Mouse (Mus musculus) hindbrain, embryonic 10.5 days (tissue): ENCODE measurements at regions not wholly inside any gene's neighbourhood (a gene's known extent, or its start where the extent isn't known, plus 50 kb on each side); places are given as distances from the start of the nearest gene placed in this dataset.

Experiments used
- DNase-seq: peaks from one replicate; pipeline ENCODE4 v3.0.0-alpha.2; 2017; ENCODE audit warnings: low spot score
- H3K27ac ChIP-seq: fragments of 300-500 bp; sonication (generic); 2 replicates; pipeline ENCODE4 v1.5.1; 2016; ENCODE audit warnings: mild to moderate bottlenecking, moderate library complexity
- H3K27me3 ChIP-seq: fragments of 300-500 bp; sonication (generic); 2 replicates; pipeline ENCODE4 v1.6.1; 2016; ENCODE audit warnings: mild to moderate bottlenecking; ENCODE audit not compliant: poor library complexity, insufficient read depth, severe bottlenecking
- H3K36me3 ChIP-seq: fragments of 300-500 bp; sonication (generic); 2 replicates; pipeline ENCODE4 v1.6.1; 2016; ENCODE audit warnings: mild to moderate bottlenecking, moderate library complexity
- H3K4me1 ChIP-seq: fragments of 300-500 bp; sonication (generic); replicated peaks from 2 replicates; pipeline ENCODE4 v1.6.1; 2016; ENCODE audit warnings: mild to moderate bottlenecking
- H3K4me3 ChIP-seq: fragments of 300-500 bp; sonication (generic); 2 replicates; pipeline ENCODE4 v1.5.1; 2016; ENCODE audit warnings: mild to moderate bottlenecking, moderate library complexity
- H3K9me3 ChIP-seq: fragments of 300-500 bp; sonication (generic); 2 replicates; pipeline ENCODE4 v1.6.1; 2016; ENCODE audit warnings: mild to moderate bottlenecking, moderate library complexity
- WGBS: fragments of 180-500 bp; shearing (Covaris S2); methylation state at CpG from one replicate; pipeline ENCODE4 v1.1.7; 2016; 5-methylcytosine and 5-hydroxymethylcytosine counted together

DNA sequence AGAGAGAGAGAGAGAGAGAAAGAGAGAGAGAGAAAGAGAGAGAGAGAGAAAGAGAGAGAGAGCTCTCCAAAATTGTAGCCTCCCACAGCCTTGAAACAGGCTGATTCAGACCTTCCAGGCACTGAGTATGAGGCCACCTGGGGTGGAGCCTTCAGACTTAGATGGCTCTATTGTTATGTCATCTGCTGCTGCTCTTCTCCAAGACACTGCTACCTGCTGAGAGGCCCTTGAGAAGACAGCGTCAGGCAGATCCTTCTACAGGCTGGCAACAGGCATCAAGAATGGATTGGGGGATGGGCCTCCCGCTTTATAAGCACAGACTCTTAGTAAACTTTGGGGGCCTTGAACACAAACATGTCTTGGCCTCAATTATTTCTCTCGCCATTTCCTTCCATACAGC is 1340.9 kb upstream of the Adgrl3 start:
- WGBS, result 17% methylated on average over 3 of the region's 3 CpGs
- Histone ChIP-seq H3K9me3 (no peaks in the 10 kb centered on the region), H3K27me3 (no peaks in the 10 kb centered on the region), H3K4me1 (peaks cover 4% of the 10 kb centered on the region; the same call in 1 of the 2 replicates), H3K27ac (no peak overlapping the region), H3K36me3 (no peaks in the 10 kb centered on the region), H3K4me3 (no peak overlapping the region)
- peak; percentile 4 for DNase-seq

DNA sequence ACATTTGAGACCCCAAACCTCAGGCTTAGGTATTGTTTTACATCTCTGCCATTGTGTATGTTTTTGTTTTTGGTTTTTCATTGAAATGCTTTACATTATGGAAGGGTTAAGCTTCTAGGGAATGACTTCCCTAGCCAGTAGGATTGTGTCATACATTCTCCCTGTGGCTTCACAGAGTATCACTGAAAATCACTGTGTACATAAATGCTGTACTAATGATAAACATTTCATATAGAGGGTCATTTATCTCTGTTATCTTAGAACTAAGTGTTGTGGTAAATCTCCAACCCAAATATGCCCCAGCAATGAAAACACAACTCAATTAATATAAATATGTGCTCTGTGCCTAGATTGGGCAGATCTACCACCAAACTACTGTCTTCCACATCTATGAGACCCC is 1339.6 kb upstream of the Adgrl3 start:
- no peaks in the 10 kb centered on the region for H3K36me3 ChIP-seq
- H3K4me1 ChIP-seq, result peaks cover 4% of the 10 kb centered on the region; the same call in 1 of the 2 replicates
- H3K27me3 ChIP-seq, result no peaks in the 10 kb centered on the region
- no peaks in the 10 kb centered on the region for H3K9me3 ChIP-seq
- DNase-seq, result no peak
- no peak overlapping the region for H3K27ac ChIP-seq
- H3K4me3 ChIP-seq, result no peak overlapping the region

DNA sequence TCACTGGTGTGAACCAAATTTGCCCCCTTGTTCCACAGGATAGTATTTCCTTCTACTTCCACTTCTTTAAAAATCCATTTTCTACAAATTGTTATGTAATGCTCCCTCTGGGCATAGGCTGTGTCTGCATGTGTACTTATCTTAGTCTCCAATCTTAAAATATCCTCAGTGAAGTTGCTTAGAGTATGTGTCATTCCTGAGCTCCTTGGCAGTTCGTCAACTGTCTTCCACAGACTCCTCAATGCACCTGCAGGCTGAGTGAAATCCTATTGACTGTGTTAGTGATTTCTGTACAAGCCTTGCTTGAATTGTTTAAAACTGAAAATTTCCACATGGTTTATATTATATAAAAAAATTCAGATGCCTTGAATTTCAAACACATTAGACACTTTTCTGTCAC is 1313.3 kb upstream of the Adgrl3 start:
- H3K9me3 ChIP-seq, result no peaks in the 10 kb centered on the region
- DNase-seq, result no peak
- 88% methylated on average over 1 of the region's 1 CpGs for whole genome bisulfite sequencing
- no peak overlapping the region for H3K4me3 ChIP-seq
- H3K36me3 ChIP-seq, result no peaks in the 10 kb centered on the region
- no peaks in the 10 kb centered on the region for H3K4me1 ChIP-seq
- H3K27me3 ChIP-seq, result no peaks in the 10 kb centered on the region
- no peak overlapping the region for H3K27ac ChIP-seq

DNA sequence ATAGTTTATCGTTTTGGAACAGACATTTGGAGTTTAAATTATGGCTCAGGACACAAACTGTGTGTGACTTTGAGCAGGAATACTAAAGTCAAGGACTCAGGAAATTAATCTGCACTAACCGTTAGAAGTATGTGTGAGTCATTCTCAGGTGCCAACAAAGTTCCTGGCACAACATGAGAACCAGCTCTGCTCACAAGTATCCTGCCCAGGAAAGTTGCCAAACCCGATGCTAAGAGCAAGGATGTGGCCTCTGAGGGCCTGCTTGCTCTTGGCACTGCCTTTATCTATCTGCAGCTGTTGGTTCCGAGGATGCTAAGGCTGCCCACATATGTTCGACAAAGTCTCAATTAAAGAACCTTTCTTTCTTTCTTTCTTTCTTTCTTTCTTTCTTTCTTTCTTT is 1285.1 kb upstream of the Adgrl3 start:
- Histone ChIP-seq H3K9me3 (no peaks in the 10 kb centered on the region), H3K27ac (no peak overlapping the region), H3K36me3 (no peaks in the 10 kb centered on the region), H3K27me3 (no peaks in the 10 kb centered on the region), H3K4me3 (no peak overlapping the region), H3K4me1 (no peaks in the 10 kb centered on the region)
- WGBS, result 82% methylated on average over 5 of the region's 5 CpGs
- no peak for DNase-seq

DNA sequence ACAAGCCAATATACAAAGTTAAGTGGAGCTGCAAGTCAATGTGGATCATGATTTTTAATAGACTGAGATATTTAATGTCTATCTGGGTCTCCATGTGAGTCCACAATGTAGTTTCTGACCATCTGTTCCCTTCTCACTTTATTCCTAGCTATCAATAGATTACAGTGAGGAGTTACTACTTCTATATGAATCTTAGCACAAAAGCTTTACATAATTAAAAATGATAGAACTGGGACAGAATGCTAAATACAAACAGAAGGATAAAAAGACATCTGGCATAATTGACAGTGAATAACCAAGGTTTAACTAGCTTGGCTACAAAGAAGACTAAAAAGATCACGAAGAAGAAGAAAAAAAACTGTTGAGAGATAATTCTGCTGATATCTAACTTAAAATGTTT is 1235.5 kb upstream of the Adgrl3 start:
- no peaks in the 10 kb centered on the region for H3K4me1 ChIP-seq
- no peak for DNase-seq
- no peaks in the 10 kb centered on the region for H3K27me3 ChIP-seq
- H3K27ac ChIP-seq, result no peak overlapping the region
- H3K9me3 ChIP-seq, result no peaks in the 10 kb centered on the region
- WGBS, result 83% methylated on average over 1 of the region's 1 CpGs
- H3K36me3 ChIP-seq, result no peaks in the 10 kb centered on the region
- no peak overlapping the region for H3K4me3 ChIP-seq

DNA sequence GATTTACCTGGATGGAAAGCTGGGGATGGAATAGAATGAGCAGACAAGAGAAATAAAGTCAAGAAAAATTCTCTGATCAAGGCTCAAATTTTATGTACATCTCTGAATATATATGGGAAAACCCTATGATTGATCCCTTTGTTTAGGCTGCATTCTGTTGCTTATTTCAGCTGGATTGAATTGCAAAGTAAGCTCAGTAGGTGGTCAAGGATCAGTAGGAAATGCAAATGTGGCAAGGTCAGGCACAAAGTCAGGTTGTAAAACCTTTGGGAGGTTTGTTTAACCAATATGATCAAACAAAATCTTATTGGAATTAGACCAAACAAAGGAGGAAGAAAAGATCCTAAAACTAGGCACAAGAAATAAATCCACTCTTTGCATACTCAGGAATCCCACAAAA is 1193.4 kb upstream of the Adgrl3 start:
- H3K27ac ChIP-seq, result no peak overlapping the region
- H3K9me3 ChIP-seq, result peaks cover 21% of the 10 kb centered on the region
- no peaks in the 10 kb centered on the region for H3K36me3 ChIP-seq
- H3K4me3 ChIP-seq, result no peak overlapping the region
- no peak for DNase-seq
- no peaks in the 10 kb centered on the region for H3K27me3 ChIP-seq
- no peaks in the 10 kb centered on the region for H3K4me1 ChIP-seq

DNA sequence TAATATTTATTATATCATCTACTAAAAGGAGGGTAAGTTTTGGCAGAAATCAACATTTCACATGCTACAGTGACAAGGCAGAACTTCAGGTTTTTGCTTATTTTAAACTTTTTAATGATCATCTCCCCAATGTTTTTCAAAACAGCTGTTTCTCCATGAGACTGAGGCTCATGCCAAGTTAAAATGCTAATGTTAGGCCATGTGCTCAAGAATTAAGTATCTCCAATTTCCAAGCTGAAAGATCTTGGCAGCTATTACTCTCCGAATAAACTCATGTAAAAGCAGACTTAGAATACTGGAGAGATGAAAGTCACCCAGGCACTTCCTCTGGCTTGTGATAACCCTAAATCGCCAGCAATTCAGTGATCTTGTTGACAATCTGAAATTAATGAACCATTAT is 1173.5 kb upstream of the Adgrl3 start:
- no peaks in the 10 kb centered on the region for H3K36me3 ChIP-seq
- DNase-seq, result no peak
- H3K27me3 ChIP-seq, result no peaks in the 10 kb centered on the region
- no peaks in the 10 kb centered on the region for H3K9me3 ChIP-seq
- WGBS, result 80% methylated on average over 2 of the region's 2 CpGs
- H3K4me3 ChIP-seq, result no peak overlapping the region
- H3K27ac ChIP-seq, result no peak overlapping the region
- H3K4me1 ChIP-seq, result no peaks in the 10 kb centered on the region

DNA sequence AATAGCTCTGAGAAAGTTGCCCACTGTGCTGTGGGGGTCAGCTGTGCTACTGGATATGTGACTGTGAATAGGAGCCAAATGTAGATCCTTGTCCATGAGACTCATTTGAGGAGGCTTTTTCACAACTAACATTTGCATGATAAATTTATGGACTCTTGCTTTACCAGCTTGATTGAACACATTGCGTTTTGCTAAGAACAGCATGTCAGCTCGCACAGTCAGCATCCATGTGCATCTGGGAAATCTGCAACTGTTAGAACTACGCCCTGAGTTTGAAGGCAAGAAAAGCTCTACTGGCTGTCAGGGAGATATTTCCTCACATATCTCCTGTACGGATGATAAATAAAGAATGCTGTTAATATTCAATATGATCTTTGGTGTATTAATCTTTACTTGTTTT is 1164.1 kb upstream of the Adgrl3 start:
- Histone ChIP-seq H3K4me3 (no peak overlapping the region), H3K27ac (no peak overlapping the region), H3K4me1 (no peaks in the 10 kb centered on the region), H3K27me3 (no peaks in the 10 kb centered on the region), H3K36me3 (no peaks in the 10 kb centered on the region), H3K9me3 (no peaks in the 10 kb centered on the region)
- 91% methylated on average over 4 of the region's 4 CpGs for WGBS
- DNase-seq, result no peak

DNA sequence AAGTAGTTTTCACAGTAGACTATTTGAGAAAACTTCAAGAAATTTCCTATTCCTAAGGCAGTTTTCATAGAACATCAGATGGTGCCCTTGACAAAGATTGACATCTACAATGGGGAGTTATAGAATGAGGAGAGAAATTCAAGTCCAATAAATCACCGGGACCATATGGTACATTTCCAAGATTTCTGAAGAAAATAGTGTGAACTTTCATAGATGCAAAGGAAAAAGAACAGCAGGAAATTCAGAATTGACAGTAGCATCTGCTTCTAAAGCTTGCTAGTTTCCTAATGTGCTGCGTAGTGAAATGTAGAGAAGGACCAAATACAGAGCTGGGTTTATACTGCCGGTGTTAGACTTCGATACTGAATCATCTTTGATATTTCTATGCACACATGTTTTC is 1119.2 kb upstream of the Adgrl3 start:
- no peak for DNase-seq
- 93% methylated on average over 4 of the region's 4 CpGs for WGBS

DNA sequence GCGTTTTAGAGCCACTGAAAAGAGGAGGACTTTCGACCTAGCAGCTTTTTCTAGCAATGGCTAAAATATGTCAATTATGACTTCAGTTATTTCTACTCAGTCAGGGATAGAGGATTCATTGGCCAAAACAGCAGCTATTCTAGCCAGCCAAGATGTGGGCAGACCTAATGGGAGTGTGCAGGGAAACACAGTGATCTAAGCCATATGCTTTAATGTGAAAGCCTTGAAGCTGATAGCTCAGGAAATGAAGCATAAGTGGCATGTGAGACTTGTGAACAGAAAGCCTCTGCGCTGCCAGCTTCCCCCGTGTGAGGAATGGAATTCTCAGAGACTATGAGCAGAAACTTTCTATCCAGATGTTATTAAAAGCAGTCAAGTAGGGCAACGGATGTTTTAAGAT is 1114.6 kb upstream of the Adgrl3 start:
- DNase-seq, result no peak
- Histone ChIP-seq H3K4me1 (no peaks in the 10 kb centered on the region), H3K9me3 (no peaks in the 10 kb centered on the region), H3K27ac (no peak overlapping the region), H3K27me3 (no peaks in the 10 kb centered on the region), H3K36me3 (no peaks in the 10 kb centered on the region), H3K4me3 (no peak overlapping the region)
- WGBS, result 76% methylated on average over 5 of the region's 5 CpGs

More for the DNA sequence above, 1119.2 kb upstream of the Adgrl3 start:
- no peaks in the 10 kb centered on the region for H3K27me3 ChIP-seq
- H3K4me1 ChIP-seq, result no peaks in the 10 kb centered on the region
- no peak overlapping the region for H3K27ac ChIP-seq
- no peak overlapping the region for H3K4me3 ChIP-seq
- no peaks in the 10 kb centered on the region for H3K9me3 ChIP-seq
- no peaks in the 10 kb centered on the region for H3K36me3 ChIP-seq
